Mouse (Mus musculus): ENCODE data around the gene Olfr1048.
"Not testable (repeated sequence)": the region's sequence is repeated elsewhere in the genome, so short reads cannot be mapped to it uniquely, and the experiment has no call there.

Gene Olfr1048

GRCm38 (mm10) chr2:86240189-86240588 lies at the start of gene Olfr1048:
Olfr1048 (minus strand) TSS chr2:86240289.
- DNase-seq (ENCODE audit: low read depth in 2 of 2, low spot score in 2 of 2) = no peak

GRCm38 (mm10) chr2:86278988-86279387 lies 38.9 kb upstream of the Olfr1048 start, which contains the start of gene Olfr1051:
Olfr1051 (minus strand) TSS chr2:86279088.
- not testable (repeated sequence) for DNase-seq (ENCODE audit: low read depth in 2 of 2, low spot score in 2 of 2)

- DNase-seq (ENCODE audit: low read depth in 2 of 2, low spot score in 2 of 2) = not testable (repeated sequence)
Measured at GRCm38 (mm10) chr2:86258228-86258627, 18.1 kb upstream of the Olfr1048 start, which contains the start of gene Olfr1049. Olfr1049 (minus strand) TSS chr2:86258328.

- no peak for DNase-seq (ENCODE audit: low read depth in 2 of 2, low spot score in 2 of 2)
Measured at GRCm38 (mm10) chr2:86231301-86231700, 8.8 kb downstream of the Olfr1048 start, which contains the start of gene Olfr1047. Olfr1047 (minus strand) TSS chr2:86231401.

GRCm38 (mm10) chr2:86219214-86219613 lies 20.9 kb downstream of the Olfr1048 start, which contains the start of gene Olfr1046:
Olfr1046 (minus strand) TSS chr2:86219314.
- no peak for DNase-seq (ENCODE audit: low read depth in 2 of 2, low spot score in 2 of 2)

GRCm38 (mm10) chr2:86202909-86203308 lies 37.2 kb downstream of the Olfr1048 start, which contains the start of gene Olfr1045:
Olfr1045 (minus strand) TSS chr2:86203009.
- no peak for DNase-seq (ENCODE audit: low read depth in 2 of 2, low spot score in 2 of 2)

GRCm38 (mm10) chr2:86195863-86196262 lies 44.2 kb downstream of the Olfr1048 start:
- DNase-seq (ENCODE audit: low read depth in 2 of 2, low spot score in 2 of 2) = no peak

- DNase-seq (ENCODE audit: low read depth in 2 of 2, low spot score in 2 of 2) = no peak
Measured at GRCm38 (mm10) chr2:86185583-86185982, 54.5 kb downstream of the Olfr1048 start, which contains the start of gene Olfr52. Olfr52 (minus strand) TSS chr2:86185683.
